Mouse (Mus musculus): Measurements from ENCODE around the gene Olfr572. TPM values are rescaled to one million over a fixed set of nuclear protein-coding genes. Genes with fewer than 3 reads are reported as not detected.

Gene Olfr572
- polyA plus RNA-seq, 1 experiment from 2014 or later, result not detected

DNA sequence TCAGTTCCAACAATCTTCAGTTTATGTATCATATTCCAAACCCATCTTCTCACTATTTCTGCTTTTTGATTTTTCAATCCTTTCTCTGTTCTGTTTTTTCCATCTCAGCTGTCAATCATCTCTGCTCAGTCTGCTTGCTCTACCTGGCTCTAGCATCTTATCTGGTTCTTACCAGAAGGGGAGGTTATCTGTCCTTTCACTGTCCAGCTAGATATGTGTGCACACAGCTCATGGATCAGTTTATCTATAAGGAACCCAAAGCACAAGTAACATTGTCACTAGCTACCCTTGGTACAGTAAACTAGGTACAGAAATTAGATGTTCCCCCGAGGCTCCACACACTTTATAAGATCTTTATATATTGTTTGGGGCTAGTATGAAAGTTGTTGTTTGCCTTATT lies 19.2 kb downstream of the Olfr572 start:
- no peak for ATAC-seq (replicated peaks; ENCODE audit: extremely low read depth, insufficient read depth, low FRiP score)
- 82% methylated on average over 1 of the region's 1 CpGs for WGBS
- H3K4me3 ChIP-seq (ENCODE audit: low read length), result no peak overlapping the region
- no peaks in the 10 kb centered on the region for H3K4me1 ChIP-seq (ENCODE audit: control insufficient read depth, insufficient read depth, low read length)
- no peak overlapping the region for H3K4me2 ChIP-seq (ENCODE audit: low read depth, low read length)
- H3K9me3 ChIP-seq (replicated peaks; ENCODE audit: control insufficient read depth, low read length), result no peaks in the 10 kb centered on the region
- no peak overlapping the region for H3K9ac ChIP-seq (ENCODE audit: low read length)
- H3K36me3 ChIP-seq (ENCODE audit: control insufficient read depth, insufficient read depth), result no peaks in the 10 kb centered on the region
- no peaks in the 10 kb centered on the region for H3K27me3 ChIP-seq (ENCODE audit: control insufficient read depth, insufficient read depth, low read length)
- no peak overlapping the region for H3K27ac ChIP-seq (ENCODE audit: low read length)

DNA sequence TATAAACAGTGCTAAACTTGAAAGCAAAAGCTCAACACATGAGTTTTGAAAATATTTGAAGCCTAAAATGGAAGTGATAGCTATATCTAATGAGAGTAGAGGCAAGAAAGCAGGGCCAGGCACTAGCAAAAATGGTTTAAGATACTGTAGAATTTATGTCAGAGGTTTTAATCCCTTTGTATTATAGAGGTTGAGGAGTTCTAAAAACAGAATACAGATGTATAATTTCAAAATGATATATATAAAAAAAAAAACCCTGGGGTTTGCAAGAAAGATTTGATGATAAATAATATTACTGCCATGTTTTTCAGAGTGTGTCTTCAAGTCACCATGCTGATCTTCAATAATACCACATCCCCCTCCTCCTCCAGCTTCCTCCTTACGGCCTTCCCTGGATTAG lies 24.0 kb downstream of the Olfr572 start, which contains the start of gene Olfr574:
Olfr574 (plus strand) TSS at position 301 of the 400 bp plus-strand sequence.
- no peak within 1 kb of the TSS for H3K4me3 ChIP-seq (ENCODE audit: low read length)
- no peaks in the 10 kb centered on the region for H3K27me3 ChIP-seq (ENCODE audit: control insufficient read depth, insufficient read depth, low read length)
- H3K4me2 ChIP-seq (ENCODE audit: low read depth, low read length), result no peak within 1 kb of the TSS
- no peaks in the 10 kb centered on the region for H3K36me3 ChIP-seq (ENCODE audit: control insufficient read depth, insufficient read depth)
- H3K27ac ChIP-seq (ENCODE audit: low read length), result no peak within 1 kb of the TSS
- ATAC-seq (replicated peaks; ENCODE audit: extremely low read depth, insufficient read depth, low FRiP score), result no peak
- no peaks in the 10 kb centered on the region for H3K4me1 ChIP-seq (ENCODE audit: control insufficient read depth, insufficient read depth, low read length)
- WGBS, result 87% methylated on average over 1 of the region's 1 CpGs
- H3K9me3 ChIP-seq (replicated peaks; ENCODE audit: control insufficient read depth, low read length), result no peaks in the 10 kb centered on the region
- no peak within 1 kb of the TSS for H3K9ac ChIP-seq (ENCODE audit: low read length)

DNA sequence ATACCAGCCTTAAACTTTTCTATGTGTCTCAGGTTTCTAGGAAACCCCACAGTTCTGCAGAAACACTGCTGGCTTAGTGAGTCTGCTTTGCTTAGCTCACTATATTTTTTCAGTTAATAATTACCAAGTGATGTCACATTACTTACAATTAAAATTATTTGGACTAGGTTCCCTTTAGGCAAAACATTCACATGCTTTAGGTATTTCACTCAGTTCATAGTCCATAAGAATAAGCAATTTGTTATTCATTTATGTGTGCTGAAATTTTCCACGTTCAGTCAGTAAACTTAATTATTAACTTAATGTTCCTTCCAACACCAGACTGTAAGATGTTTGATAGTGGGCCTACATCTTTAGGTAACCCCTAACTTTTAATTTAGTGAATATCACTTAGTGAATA lies 26.5 kb downstream of the Olfr572 start:
- Histone ChIP-seq H3K4me1 (ENCODE audit: control insufficient read depth, insufficient read depth, low read length) (no peaks in the 10 kb centered on the region), H3K36me3 (ENCODE audit: control insufficient read depth, insufficient read depth) (no peaks in the 10 kb centered on the region), H3K27ac (ENCODE audit: low read length) (no peak overlapping the region), H3K9me3 (replicated peaks; ENCODE audit: control insufficient read depth, low read length) (no peaks in the 10 kb centered on the region), H3K27me3 (ENCODE audit: control insufficient read depth, insufficient read depth, low read length) (no peaks in the 10 kb centered on the region), H3K4me3 (ENCODE audit: low read length) (no peak overlapping the region), H3K9ac (ENCODE audit: low read length) (no peak overlapping the region), H3K4me2 (ENCODE audit: low read depth, low read length) (no peak overlapping the region)
- no peak for ATAC-seq (replicated peaks; ENCODE audit: extremely low read depth, insufficient read depth, low FRiP score)
- WGBS, result 65% methylated on average over 1 of the region's 1 CpGs

DNA sequence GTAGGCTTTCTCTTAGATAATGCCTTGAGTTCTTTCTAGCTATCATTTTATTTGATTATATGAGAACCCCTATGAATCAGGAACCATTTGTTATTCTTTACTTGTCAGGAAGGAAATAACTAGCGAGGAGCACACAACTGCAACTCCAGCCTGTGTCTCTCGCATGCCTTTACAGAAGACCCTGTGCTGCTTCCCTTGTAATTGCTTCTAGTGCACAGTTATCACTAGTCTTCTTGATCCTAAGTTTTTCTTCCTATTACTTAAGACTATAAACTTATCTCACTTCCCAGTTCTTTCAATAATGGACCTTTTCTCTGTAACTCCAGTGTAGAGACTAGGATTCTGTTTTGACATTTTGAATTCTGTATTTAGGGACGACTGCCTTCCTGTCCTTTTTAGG lies 33.9 kb downstream of the Olfr572 start:
- no peak overlapping the region for H3K4me2 ChIP-seq (ENCODE audit: low read depth, low read length)
- WGBS, result 64% methylated on average over 3 of the region's 3 CpGs
- no peak overlapping the region for H3K9ac ChIP-seq (ENCODE audit: low read length)
- no peak overlapping the region for H3K27ac ChIP-seq (ENCODE audit: low read length)
- no peak overlapping the region for H3K4me3 ChIP-seq (ENCODE audit: low read length)
- ATAC-seq (replicated peaks; ENCODE audit: extremely low read depth, insufficient read depth, low FRiP score), result no peak
- H3K27me3 ChIP-seq (ENCODE audit: control insufficient read depth, insufficient read depth, low read length), result no peaks in the 10 kb centered on the region
- H3K9me3 ChIP-seq (replicated peaks; ENCODE audit: control insufficient read depth, low read length), result no peaks in the 10 kb centered on the region
- H3K4me1 ChIP-seq (ENCODE audit: control insufficient read depth, insufficient read depth, low read length), result no peaks in the 10 kb centered on the region
- H3K36me3 ChIP-seq (ENCODE audit: control insufficient read depth, insufficient read depth), result no peaks in the 10 kb centered on the region

DNA sequence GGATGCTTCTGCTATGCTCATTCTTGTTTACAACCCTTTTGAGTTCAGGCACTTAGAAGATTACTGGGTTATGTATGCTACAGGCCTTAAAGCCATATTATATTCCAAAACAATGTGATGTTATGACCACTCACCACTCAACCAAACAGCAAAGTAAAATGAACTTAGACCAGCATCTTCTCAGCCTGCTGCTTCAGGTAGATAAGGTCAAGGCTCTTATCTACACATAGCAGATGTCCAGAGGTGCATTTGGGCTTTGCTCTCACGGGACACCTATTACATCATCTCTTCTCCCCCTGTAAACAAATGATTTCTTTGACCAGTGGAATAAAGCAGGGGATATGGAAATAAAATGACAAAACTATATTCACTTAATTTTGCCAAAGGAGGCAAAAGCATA lies 34.4 kb downstream of the Olfr572 start, which contains the start of gene Olfr575:
Olfr575 (minus strand) TSS at position 183 of the 400 bp plus-strand sequence.
- Histone ChIP-seq H3K4me3 (ENCODE audit: low read length) (no peak within 1 kb of the TSS), H3K4me1 (ENCODE audit: control insufficient read depth, insufficient read depth, low read length) (no peaks in the 10 kb centered on the region)
- WGBS, result 34% methylated on average over 1 of the region's 1 CpGs

DNA sequence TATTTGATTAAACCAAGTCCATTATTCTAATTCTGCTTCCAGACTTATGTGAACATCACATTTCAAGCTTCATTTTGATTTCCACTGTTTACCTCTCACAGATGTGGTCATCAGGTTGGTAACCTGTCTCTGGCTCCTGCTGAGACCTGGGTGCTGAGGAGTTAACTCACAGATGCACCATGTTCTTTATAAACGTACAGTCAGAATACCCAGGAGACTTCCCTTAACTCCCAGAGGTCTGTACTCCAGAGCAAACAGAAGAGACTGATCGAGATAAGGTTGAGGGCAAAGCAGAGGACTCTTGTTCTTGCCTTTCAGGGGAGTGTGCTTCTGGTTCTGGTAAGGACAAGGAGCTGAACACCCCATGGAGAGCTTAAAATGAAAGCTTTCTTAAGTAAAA lies 38.2 kb downstream of the Olfr572 start, which contains the start of gene Olfr576:
Olfr576 (plus strand) TSS at position 301 of the 400 bp plus-strand sequence.
- 17% methylated on average over 2 of the region's 2 CpGs for WGBS
- Histone ChIP-seq H3K4me2 (ENCODE audit: low read depth, low read length) (no peak within 1 kb of the TSS), H3K4me3 (ENCODE audit: low read length) (no peak within 1 kb of the TSS), H3K4me1 (ENCODE audit: control insufficient read depth, insufficient read depth, low read length) (no peaks in the 10 kb centered on the region), H3K9me3 (replicated peaks; ENCODE audit: control insufficient read depth, low read length) (no peaks in the 10 kb centered on the region), H3K27ac (ENCODE audit: low read length) (no peak within 1 kb of the TSS), H3K27me3 (ENCODE audit: control insufficient read depth, insufficient read depth, low read length) (no peaks in the 10 kb centered on the region), H3K9ac (ENCODE audit: low read length) (no peak within 1 kb of the TSS), H3K36me3 (ENCODE audit: control insufficient read depth, insufficient read depth) (no peaks in the 10 kb centered on the region)
- ATAC-seq (replicated peaks; ENCODE audit: extremely low read depth, insufficient read depth, low FRiP score), result no peak

More for the DNA sequence above, 34.4 kb downstream of the Olfr572 start, which contains the start of gene Olfr575:
- Histone ChIP-seq H3K27me3 (ENCODE audit: control insufficient read depth, insufficient read depth, low read length) (no peaks in the 10 kb centered on the region), H3K27ac (ENCODE audit: low read length) (no peak within 1 kb of the TSS), H3K9ac (ENCODE audit: low read length) (no peak within 1 kb of the TSS), H3K9me3 (replicated peaks; ENCODE audit: control insufficient read depth, low read length) (no peaks in the 10 kb centered on the region), H3K4me2 (ENCODE audit: low read depth, low read length) (no peak within 1 kb of the TSS), H3K36me3 (ENCODE audit: control insufficient read depth, insufficient read depth) (no peaks in the 10 kb centered on the region)
- no peak for ATAC-seq (replicated peaks; ENCODE audit: extremely low read depth, insufficient read depth, low FRiP score)

DNA sequence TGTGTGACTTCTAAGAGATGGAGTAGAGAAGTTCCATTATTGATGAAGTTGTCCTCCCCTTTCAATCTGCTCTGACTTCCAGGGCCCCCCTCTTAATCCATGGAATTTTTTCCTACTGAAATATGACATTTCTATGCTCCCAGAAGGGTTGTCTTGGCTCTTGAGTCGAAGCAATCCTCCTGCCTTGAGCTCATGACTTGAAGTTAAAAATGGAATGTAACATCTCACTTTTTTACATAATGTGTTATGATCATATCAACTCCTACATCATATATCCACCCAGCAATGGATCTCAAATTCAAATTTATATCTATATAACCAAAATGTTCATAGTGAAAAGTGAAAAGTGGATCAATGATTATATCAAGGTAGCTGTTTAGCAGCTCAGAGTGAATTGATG lies 50.2 kb downstream of the Olfr572 start:
- H3K4me2 ChIP-seq (ENCODE audit: low read depth, low read length), result no peak overlapping the region
- H3K27ac ChIP-seq (ENCODE audit: low read length), result no peak overlapping the region
- H3K4me1 ChIP-seq (ENCODE audit: control insufficient read depth, insufficient read depth, low read length), result no peaks in the 10 kb centered on the region
- no peaks in the 10 kb centered on the region for H3K36me3 ChIP-seq (ENCODE audit: control insufficient read depth, insufficient read depth)
- no peaks in the 10 kb centered on the region for H3K27me3 ChIP-seq (ENCODE audit: control insufficient read depth, insufficient read depth, low read length)
- no peak overlapping the region for H3K4me3 ChIP-seq (ENCODE audit: low read length)
- ATAC-seq (replicated peaks; ENCODE audit: extremely low read depth, insufficient read depth, low FRiP score), result no peak
- H3K9ac ChIP-seq (ENCODE audit: low read length), result no peak overlapping the region
- H3K9me3 ChIP-seq (replicated peaks; ENCODE audit: control insufficient read depth, low read length), result no peaks in the 10 kb centered on the region
- 50% methylated on average over 1 of the region's 1 CpGs for WGBS

DNA sequence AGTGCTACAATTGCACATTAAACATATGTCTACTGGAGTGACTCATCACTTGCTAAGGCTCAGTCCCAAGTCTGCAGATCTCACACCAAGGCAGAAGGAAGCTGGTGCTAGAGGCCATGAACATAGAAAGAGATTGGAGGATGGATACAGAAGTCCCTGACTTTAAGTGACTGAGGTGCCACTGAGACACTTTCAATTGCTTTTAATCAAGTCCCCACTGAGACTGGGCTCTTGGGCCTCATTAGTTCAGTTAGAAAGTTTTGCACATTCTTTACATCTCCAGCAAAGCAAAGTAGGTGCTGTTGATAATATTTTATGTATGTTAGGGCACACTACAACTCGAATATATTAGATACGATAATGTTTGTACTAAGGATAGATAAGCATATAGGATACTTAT lies 51.6 kb downstream of the Olfr572 start, which contains the start of gene Olfr577:
Olfr577 (minus strand) TSS at position 101 of the 400 bp plus-strand sequence.
- peaks cover 2% of the 10 kb centered on the region; the same call in 1 of the 2 replicates for H3K9me3 ChIP-seq (replicated peaks; ENCODE audit: control insufficient read depth, low read length)
- H3K27me3 ChIP-seq (ENCODE audit: control insufficient read depth, insufficient read depth, low read length), result no peaks in the 10 kb centered on the region
- no peaks in the 10 kb centered on the region for H3K4me1 ChIP-seq (ENCODE audit: control insufficient read depth, insufficient read depth, low read length)
- H3K4me2 ChIP-seq (ENCODE audit: low read depth, low read length), result no peak within 1 kb of the TSS
- no peak within 1 kb of the TSS for H3K27ac ChIP-seq (ENCODE audit: low read length)
- WGBS, result 70% methylated on average over 2 of the region's 2 CpGs
- no peaks in the 10 kb centered on the region for H3K36me3 ChIP-seq (ENCODE audit: control insufficient read depth, insufficient read depth)
- H3K9ac ChIP-seq (ENCODE audit: low read length), result no peak within 1 kb of the TSS
- H3K4me3 ChIP-seq (ENCODE audit: low read length), result no peak within 1 kb of the TSS
- no peak for ATAC-seq (replicated peaks; ENCODE audit: extremely low read depth, insufficient read depth, low FRiP score)
